Mouse (Mus musculus): ENCODE measurements at regions not wholly inside any gene's neighbourhood (a gene's known extent, or its start where the extent isn't known, plus 50 kb on each side); places are given as distances from the start of the nearest gene placed in this dataset.

DNA sequence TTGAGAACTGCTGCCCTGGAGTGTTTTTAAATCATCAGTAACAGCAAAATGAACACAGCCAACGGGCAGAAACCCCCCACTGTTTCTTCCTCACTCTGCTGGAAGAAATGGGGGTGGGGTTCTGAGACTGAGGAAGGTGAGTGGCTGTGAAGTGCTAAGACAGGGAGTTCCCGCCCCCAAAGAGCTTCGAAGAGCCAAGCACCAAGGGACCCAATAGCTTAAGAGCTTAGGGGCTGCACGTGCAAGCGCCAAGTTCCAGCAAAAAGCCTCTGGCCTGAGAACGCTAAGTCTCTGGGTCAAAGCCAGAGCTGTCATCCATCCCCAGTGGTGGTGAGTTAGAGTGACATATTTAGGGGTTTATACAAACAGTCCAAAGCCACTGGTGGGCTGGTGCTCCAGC is 55.1 kb upstream of the Pcbd1 start:
- intact Hi-C loops (cut with DNase I): no loop called here
- peak in 1 of 2 experiments; percentile 8 for DNase-seq

- peak; percentile 22 to 63 for DNase-seq
- intact Hi-C loops (cut with DNase I): no loop called here
Measured at GRCm38 (mm10) chr10:61028598-61028997, 60.5 kb upstream of the Pcbd1 start.

DNA sequence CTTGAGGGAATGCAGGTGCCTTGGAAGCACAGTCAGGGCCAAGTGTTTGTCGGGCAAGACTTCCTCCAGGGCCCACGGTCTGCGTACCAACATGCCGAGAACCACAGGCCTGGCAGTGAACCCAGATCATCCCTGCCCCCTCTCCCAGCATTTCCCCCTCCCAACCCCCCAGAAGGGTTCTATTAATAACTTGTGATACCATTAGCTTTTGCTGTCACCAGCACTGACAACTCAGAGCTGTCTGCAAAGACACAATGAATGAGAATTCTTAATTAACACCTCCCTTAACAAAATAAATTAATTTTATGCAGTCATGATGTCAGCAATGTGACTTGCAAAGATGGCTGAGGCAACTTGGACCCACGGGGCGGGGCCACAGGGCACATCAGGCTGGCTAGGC is 61.9 kb upstream of the Pcbd1 start:
- peak; percentile 17 to 32 for DNase-seq
- intact Hi-C loops (cut with DNase I): no loop called here

- no peak for DNase-seq
- intact Hi-C loops (cut with DNase I): no loop called here
Measured at GRCm38 (mm10) chr10:61025061-61025460, 64.1 kb upstream of the Pcbd1 start.

DNA sequence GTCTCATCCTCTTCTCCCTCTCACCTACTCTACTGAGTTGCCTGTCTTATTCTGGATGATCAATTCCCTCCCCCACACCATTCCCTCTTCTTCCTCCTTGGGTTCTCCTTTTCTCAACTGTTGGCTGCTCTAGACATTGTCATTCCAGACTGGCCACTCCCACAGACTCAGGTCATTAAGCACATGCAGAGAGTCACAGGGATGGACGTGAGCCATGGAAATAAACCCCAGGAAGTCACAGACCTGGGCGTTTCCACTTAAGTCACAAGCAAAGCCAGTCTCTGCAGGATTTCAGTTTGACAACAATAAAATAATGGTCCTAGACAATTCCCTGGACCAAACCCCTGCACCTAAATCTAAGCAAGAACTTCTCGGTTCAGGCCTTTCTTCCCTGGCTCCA is 65.0 kb upstream of the Pcbd1 start:
- no peak for DNase-seq
- intact Hi-C loops (cut with DNase I): no loop called here

GRCm38 (mm10) chr10:61023431-61023830 is 65.7 kb upstream of the Pcbd1 start:
- intact Hi-C loops (cut with DNase I): no loop called here
- peak in 1 of 2 experiments; percentile 42 for DNase-seq

DNA sequence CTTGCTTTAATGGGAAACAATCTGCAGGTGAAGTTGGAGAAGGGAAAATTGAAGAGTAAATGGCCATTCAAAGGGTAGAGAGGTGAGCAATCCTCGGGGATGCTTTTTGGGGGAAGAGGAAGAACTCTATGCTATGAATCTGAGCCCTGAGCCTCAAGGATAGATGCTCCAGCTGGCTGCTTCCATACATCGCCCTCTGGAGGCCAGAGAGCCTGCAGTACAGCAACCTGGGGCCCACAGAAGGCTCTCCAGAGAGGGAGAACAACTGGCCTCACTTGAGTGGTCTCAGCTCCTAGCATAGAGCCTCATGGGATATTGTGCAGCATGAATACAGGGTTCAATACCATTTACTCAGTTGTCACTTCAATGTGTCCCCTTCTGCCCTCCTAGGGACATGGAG is 69.6 kb upstream of the Pcbd1 start:
- intact Hi-C loops (cut with DNase I): no loop called here
- peak in 1 of 2 experiments; percentile 16 for DNase-seq

GRCm38 (mm10) chr10:61012199-61012695 is 76.9 kb upstream of the Pcbd1 start:
- no peak for DNase-seq
- intact Hi-C loops (cut with DNase I): no loop called here

- intact Hi-C loops (cut with DNase I): no loop called here
- no peak for DNase-seq
Measured at GRCm38 (mm10) chr10:61010697-61011096, 78.4 kb upstream of the Pcbd1 start.

DNA sequence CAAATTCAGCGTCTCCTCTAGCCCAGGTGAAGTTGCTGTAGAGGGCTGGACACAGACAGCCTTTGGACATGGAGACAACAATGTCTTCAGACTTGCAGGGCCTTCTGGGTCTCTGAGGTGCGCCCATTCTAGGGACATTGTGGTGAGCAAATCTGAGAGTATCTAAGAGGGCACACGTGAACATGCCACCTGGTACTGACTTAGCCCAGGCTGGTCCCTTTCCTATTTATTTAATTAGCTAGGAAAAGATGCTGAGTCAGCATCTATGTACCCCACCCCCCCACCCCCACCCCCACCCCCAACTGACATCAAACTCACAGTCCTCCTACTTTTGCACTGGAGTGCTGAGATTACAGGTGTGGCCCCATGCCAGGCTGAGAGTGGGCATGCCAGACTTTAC is 81.7 kb upstream of the Pcbd1 start:
- intact Hi-C loops (cut with DNase I): no loop called here
- DNase-seq: no peak

DNA sequence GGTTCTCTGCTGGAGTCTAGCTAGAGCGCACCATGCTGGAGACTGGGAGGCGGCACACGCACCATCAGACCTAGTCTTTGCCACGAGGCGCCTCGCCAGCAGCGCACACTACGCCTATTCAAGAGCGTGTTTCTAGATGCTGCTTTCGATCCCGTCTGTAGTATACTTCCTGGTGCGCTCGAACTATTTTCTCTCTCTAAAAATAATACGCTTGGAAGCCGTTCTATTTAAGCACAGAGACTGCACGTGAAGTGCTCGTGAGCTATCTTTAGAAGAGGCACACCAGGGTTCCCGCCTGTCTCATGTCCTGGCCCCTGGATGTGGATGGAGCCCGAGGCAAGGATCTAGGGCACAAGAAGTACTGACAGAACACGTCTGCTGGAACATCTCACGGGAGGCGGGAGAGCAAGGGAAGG is 87.4 kb upstream of the Pcbd1 start:
- DNase-seq: peak in 1 of 2 experiments; percentile 19

DNA sequence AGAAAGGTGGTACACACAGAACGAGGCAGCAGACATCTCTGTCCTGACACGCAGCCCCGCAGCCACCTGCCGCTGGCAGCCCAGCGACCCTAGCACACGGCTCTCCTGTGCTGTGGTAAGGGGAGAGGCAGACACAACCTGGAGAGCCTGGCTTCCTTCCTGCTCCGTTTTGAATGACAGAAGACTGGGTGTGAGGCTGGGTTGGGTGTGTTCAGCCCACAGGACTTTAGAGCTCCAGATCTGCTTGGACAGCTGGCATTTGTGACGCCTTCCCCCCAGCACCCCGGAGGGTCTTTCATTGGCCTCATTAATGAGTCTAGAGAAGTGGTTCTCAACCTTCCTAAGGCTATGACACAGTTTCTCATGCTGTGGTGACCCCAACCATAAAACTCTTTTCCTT is 91.7 kb upstream of the Pcbd1 start:
- intact Hi-C loops (cut with DNase I): no loop called here
- no peak for DNase-seq

More for the DNA sequence above, 87.4 kb upstream of the Pcbd1 start:
- intact Hi-C loops (cut with DNase I): no loop called here

- intact Hi-C loops (cut with DNase I): no loop called here
- DNase-seq: no peak
Measured at GRCm38 (mm10) chr10:60995908-60996640, 93.1 kb upstream of the Pcbd1 start.

DNA sequence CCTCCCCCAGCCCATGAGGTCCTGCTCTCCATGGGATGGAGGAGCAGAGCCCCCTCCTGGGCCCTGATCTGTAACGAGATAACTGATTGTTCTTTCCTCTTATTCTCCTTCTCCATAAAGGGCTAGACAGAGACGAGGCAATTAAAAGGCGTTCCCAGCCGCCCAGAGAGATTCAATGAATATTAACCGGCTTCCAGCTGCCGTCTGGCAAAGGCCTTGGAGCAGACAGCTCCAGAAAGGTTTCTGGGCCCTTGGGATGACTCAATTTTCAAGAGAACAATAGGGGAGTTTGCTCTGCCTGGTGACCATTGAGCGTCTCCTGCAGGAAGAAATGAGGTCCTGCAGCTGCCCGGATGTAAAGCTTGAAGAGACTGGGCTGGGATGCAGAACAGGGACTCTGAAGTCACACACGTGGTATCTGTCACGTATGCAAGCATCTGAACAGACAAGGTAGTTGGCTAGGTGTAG is 104.0 kb upstream of the Pcbd1 start:
- peak in 1 of 2 experiments; percentile 28 for DNase-seq
- intact Hi-C loops (cut with DNase I): no loop called here

DNA sequence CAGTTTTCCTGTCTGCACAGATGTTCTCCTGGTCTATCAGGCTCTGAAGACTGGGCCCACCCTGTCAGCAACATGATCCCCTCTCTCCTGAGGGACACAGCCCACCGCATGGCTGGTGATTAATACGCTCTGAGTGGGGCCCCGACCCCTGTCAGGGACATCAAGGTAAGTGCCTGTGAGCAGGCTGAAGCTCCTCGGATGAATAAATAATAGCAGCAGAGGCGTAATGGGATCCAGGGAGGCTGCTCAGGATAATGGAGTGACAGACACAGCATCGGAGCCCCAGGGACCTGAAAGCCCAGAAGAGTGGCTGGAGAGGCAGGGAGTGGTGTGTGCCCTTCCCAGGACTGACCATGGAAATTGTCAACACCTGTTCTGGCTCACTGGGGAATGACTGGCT is 107.4 kb upstream of the Pcbd1 start:
- intact Hi-C loops (cut with DNase I): loop anchor here (5.0 kb wide), 3 partner anchors 71 to 219 kb away; no protein-coding TSS in a partner anchor
- no peak for DNase-seq

- intact Hi-C loops (cut with DNase I): no loop called here
- no peak for DNase-seq
Measured at GRCm38 (mm10) chr10:60973615-60974014, 115.5 kb upstream of the Pcbd1 start.

DNA sequence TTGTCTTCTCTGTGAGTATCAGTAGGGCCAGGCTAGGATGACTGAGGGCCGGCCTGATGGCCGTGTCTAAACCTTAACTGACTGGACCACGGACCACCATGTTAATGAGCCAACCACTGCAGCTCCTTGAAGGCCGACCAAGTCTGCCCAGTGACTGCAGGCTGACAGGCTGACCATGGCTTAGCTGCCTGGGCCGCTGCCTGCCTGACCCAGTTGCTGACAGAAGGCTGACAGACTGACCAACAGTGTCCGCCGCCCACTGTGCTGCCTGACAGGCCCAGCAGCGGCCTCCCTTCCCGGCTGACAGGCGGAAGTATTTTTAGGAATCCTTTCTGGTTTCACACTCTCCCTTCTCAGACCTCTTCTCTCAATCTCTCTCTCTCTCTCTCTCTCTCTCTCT is 124.3 kb upstream of the Pcbd1 start:
- intact Hi-C loops (cut with DNase I): no loop called here
- DNase-seq: no peak

DNA sequence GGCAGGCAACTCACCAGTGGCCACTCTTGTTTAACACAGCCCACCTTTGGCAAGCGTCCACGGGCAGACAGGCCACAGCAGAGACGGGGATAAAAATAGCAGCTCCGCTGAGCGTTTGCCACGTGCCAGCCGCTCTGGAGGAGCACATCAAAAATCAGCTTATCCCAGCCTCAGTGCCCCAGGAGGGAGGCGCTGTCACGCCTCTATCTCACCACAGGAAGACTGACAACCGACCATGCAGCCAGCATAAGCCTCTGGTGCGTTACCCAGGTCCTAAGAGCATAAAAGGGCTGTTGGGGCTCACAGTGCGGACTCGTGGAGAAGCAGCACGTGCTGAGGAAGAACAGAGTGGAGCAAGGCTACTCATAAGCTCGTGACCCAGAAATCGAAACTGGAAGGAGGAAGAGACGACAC is 126.4 kb upstream of the Unc5b start:
- intact Hi-C loops (cut with DNase I): no loop called here
- DNase-seq: peak; percentile 41 to 47

GRCm38 (mm10) chr10:60955467-60955866 is 124.1 kb upstream of the Unc5b start:
- intact Hi-C loops (cut with DNase I): no loop called here
- DNase-seq: no peak

GRCm38 (mm10) chr10:60952495-60952894 is 121.1 kb upstream of the Unc5b start:
- intact Hi-C loops (cut with DNase I): no loop called here
- DNase-seq: no peak

DNA sequence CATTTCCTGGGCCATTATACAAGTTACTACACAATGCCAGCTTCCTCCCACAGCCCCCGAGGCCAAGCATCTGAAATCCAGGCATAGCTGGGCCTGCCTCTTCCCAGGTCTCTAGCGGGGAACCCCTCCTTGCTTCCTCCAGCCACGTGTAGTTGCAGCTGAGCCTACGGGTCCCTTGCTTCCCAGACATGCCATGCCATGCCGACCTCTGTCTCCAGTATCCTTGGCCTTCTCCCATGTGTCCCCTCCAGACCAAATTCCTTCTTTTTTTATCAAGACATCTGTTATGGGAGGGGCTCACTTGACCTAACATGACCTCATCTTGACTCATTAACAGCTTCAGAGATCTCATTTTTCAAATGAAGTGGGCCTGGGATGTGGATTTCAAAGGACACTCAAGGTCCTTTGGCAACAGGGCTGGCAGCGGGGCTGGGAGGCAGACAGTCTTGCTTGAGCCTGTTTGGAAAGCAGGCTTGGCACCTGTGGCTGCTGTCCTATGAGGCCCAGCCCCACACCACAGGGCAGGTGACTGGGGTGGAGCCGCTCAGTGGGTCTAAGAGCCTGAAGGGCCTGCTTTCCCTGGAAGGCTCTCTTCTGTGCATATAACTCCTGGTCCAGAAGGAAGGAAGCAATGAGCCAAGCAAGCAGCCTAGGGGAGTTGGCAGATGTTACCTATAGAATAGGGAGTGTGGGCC is 117.7 kb upstream of the Unc5b start:
- DNase-seq: no peak
- intact Hi-C loops (cut with DNase I): no loop called here

- intact Hi-C loops (cut with DNase I): no loop called here
- no peak for DNase-seq
Measured at GRCm38 (mm10) chr10:60943074-60943473, 111.7 kb upstream of the Unc5b start.
